Mouse (Mus musculus) adrenal gland, adult 10 weeks (tissue): ENCODE measurements around the gene Gm9999. TPM values are rescaled to one million over a fixed set of nuclear protein-coding genes. Genes with fewer than 3 reads are reported as not detected.

Experiments used
- polyA plus RNA-seq: library from polyadenylated mRNA; stranded (reverse); fragments of 350-450 nt; fragmentation: Illumina TruSeq; extraction: RNeasy Lipid Tissue Mini Kit (QIAGEN cat#74804); gene quantifications from one replicate; pipeline ENCODE4 v1.2.3, GENCODE M21; 2014; ENCODE audit warnings: low read depth, low replicate concordance

Gm9999 gene
- polyA plus RNA-seq: not detected

DNA sequence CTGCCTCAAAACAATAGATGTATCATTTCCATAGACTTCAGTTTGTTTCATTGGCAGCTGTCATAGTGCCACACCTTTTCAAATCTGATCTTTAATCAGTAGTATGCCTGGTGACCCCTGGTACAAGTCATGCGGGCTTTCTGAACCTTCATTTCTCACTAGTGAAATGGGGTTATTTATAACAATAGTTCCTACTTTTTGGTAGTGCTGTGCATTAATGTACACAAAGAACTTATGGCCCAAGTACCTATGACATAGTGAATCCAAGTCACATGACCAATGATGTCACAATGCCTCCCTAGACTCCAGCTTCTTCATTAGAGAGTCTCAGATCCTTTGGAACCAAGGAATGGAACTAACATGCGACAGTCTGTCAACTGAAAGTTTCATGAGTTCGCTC is at the start of gene Gm9999:
TSS of gene Gm9999 (plus strand) at position 301 of the 400 bp plus-strand sequence.

DNA sequence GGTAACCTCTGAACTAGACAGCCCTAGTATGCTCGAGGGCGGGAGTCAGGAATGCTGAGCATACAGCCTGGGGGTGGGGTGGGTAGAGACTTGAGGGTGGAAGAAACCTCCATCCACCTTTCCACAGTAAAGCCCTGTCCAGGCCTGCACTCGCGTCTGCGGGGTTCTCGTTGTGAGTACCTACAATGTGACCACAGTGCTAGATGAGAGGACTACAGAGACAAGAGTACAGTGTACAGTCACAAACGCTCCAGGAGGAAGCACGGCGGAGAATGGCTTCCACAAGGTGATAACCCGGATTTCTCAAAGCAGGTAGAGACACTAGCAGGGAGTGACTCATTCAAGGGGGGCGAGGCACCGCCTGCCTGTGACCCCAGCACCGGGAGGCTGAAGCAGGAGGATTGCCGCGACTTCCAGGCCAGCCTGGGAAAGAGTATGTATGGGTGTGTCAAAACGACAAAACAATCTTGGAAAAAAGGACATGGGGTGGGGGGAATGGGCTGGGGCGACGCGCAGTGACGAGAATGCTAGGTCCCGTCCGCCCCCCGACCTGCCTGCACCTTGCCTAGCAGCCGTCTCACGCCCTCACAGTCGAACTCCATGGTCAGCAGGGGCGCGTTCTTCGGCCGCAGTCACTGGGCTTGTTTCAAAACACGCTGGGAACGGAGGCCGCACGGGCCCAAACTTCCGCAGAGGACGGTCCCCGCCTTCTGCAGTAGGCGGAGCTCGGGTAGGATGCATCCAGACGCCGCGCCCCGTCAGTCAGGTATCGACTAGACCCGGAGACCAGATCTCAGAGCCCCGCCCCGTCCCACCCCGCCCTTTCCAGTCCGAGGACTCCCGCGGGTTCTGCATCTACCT is 25.3 kb upstream of the Gm9999 start, which contains the start of gene Uevld:
TSS of gene Uevld (minus strand) at position 697 of the 861 bp plus-strand sequence.

DNA sequence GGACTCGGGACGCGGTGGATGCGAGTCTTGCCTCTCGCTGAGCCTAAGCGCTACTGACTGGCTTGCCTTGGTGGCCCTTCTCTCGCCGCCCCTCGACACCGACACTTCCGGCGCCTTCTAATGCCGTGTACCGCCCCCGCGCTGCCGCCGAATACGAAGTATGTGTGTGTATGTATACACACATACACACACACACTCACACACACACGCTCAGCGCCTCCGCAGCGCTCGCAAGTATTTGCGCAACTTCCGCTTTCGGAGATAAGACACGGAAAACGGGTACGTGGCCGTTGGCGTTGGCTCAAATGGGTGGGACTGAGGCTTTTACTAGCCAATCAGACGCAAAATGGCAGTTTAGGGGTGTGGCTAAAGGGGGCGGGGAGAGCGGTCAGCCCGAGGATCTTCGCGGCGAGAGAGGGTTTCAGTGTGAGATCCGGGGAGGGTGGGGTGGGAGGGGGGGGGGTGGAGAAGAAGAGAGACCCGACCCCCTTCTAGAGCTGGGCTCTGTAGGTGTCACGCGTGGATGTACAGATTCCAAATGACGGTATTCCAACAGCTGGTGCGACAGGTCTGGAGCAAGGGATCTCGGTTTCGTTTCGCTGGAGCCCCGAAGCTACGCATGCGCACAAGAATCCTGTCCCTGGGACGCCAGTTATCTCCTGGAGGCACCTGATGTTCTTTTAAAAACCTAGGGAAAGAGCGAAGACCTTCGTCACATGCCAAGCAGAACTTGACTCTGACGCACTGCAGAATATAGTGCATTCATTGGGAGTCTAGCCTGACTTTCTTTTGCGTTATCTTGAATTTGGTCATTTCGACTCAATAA is 25.0 kb downstream of the Gm9999 start, which contains the start of gene Spty2d1:
TSS of gene Spty2d1 (minus strand) at position 244 of the 826 bp plus-strand sequence.

Other genes starting within 250 kb of the Gm9999 start
- not detected for gene Saa1, start 240.6 kb upstream of the Gm9999 start, polyA plus RNA-seq
- not detected for gene Saa2, start 231.8 kb upstream of the Gm9999 start, polyA plus RNA-seq
- 26.5 TPM for gene Hps5, start 187.5 kb upstream of the Gm9999 start, polyA plus RNA-seq
- gene Gtf2h1, start 187.5 kb upstream of the Gm9999 start, polyA plus RNA-seq: 89.9 TPM
- 91.6 TPM for gene Ldha, start 142.1 kb upstream of the Gm9999 start, polyA plus RNA-seq
- not detected for gene Ldhc, start 122.4 kb upstream of the Gm9999 start, polyA plus RNA-seq
- gene Tsg101, start 63.6 kb upstream of the Gm9999 start, polyA plus RNA-seq: 405 TPM
- gene Uevld, start 25.1 kb upstream of the Gm9999 start, polyA plus RNA-seq: 34.7 TPM
- 45.6 TPM for gene Spty2d1, start 24.8 kb downstream of the Gm9999 start, polyA plus RNA-seq
- 2.6 TPM for gene Tmem86a, start 67.0 kb downstream of the Gm9999 start, polyA plus RNA-seq
- gene Ptpn5, start 150.1 kb downstream of the Gm9999 start, polyA plus RNA-seq: not detected
- gene Mrgpra6, start 221.3 kb downstream of the Gm9999 start, polyA plus RNA-seq: not detected